Mouse (Mus musculus) left cerebral cortex, adult 18-20 months (tissue): ENCODE measurements around the gene Gna12. TPM values are rescaled to one million over a fixed set of nuclear protein-coding genes. Genes with fewer than 3 reads are reported as not detected.
A peak's percentile ranks its signal among the peaks of the same experiment; 100 is the strongest.

Experiments
- DNase-seq, 2 experiments: peaks; one replicate each; pipeline ENCODE4 v3.0.0; 2021 to 2022; ENCODE audit warnings: low spot score in 2 of 2, mixed read lengths in 1 of 2
- total RNA-seq, 2 experiments: library from RNA; stranded (reverse); gene quantifications; 2 replicates each; pipeline ENCODE4 v1.2.3; 2021

Gene Gna12
- total RNA-seq, 2 experiments from 2014 or later: 61.3 to 71.0 TPM

GRCm38 (mm10) chr5:140762540-140762939 is 67.7 kb downstream of the Gna12 start:
- no peak for DNase-seq

- no peak for DNase-seq
Measured at GRCm38 (mm10) chr5:140758864-140759263, 71.4 kb downstream of the Gna12 start.

- DNase-seq: no peak
Measured at GRCm38 (mm10) chr5:140753223-140753622, 77.0 kb downstream of the Gna12 start.

GRCm38 (mm10) chr5:140752639-140753038 is 77.6 kb downstream of the Gna12 start:
- DNase-seq: no peak

- DNase-seq: no peak
Measured at GRCm38 (mm10) chr5:140752041-140752440, 78.2 kb downstream of the Gna12 start.

- DNase-seq: peak; percentile 37 to 60
Measured at GRCm38 (mm10) chr5:140750925-140751324, 79.3 kb downstream of the Gna12 start.

GRCm38 (mm10) chr5:140749062-140749875 is 81.0 kb downstream of the Gna12 start:
- peak; percentile 72 to 74 for DNase-seq

GRCm38 (mm10) chr5:140748425-140748824 is 81.8 kb downstream of the Gna12 start:
- DNase-seq: no peak

- DNase-seq: no peak
Measured at GRCm38 (mm10) chr5:140743706-140744131, 86.5 kb downstream of the Gna12 start.

GRCm38 (mm10) chr5:140741877-140742276 is 88.4 kb downstream of the Gna12 start:
- DNase-seq: no peak

GRCm38 (mm10) chr5:140741040-140741439 is 89.2 kb downstream of the Gna12 start:
- DNase-seq: no peak

- DNase-seq: peak; percentile 28 to 68
Measured at GRCm38 (mm10) chr5:140739813-140740212, 90.4 kb downstream of the Gna12 start.

GRCm38 (mm10) chr5:140736166-140736565 is 94.1 kb downstream of the Gna12 start:
- no peak for DNase-seq

GRCm38 (mm10) chr5:140735297-140735696 is 94.9 kb downstream of the Gna12 start:
- peak; percentile 26 to 32 for DNase-seq

- DNase-seq: no peak
Measured at GRCm38 (mm10) chr5:140733336-140733735, 96.9 kb downstream of the Gna12 start.

- no peak for DNase-seq
Measured at GRCm38 (mm10) chr5:140732195-140732594, 98.0 kb downstream of the Gna12 start.

- DNase-seq: no peak
Measured at GRCm38 (mm10) chr5:140731040-140731797, 99.0 kb downstream of the Gna12 start.

GRCm38 (mm10) chr5:140726946-140727740 is 103.1 kb downstream of the Gna12 start:
- DNase-seq: no peak

- DNase-seq: peak in 1 of 2 experiments; percentile 44
Measured at GRCm38 (mm10) chr5:140726062-140726839, 104.0 kb downstream of the Gna12 start.

- DNase-seq: peak; percentile 59 to 68
Measured at GRCm38 (mm10) chr5:140723822-140724221, 106.4 kb downstream of the Gna12 start, which contains the start of gene Amz1. TSS of gene Amz1 (plus strand) at chr5:140724127.
